Mouse (Mus musculus) cerebellum, adult 2 months (tissue): Measurements from ENCODE around the gene Cd6.

Source experiments
- CTCF ChIP-seq: fragments of 200-500 bp; IDR thresholded peaks from 2 replicates; pipeline ENCODE4 v1.5.1; 2011; ENCODE audit warnings: low read depth, mild to moderate bottlenecking, control low read depth, low read length, moderate library complexity, borderline replicate concordance; ENCODE audit not compliant: insufficient read depth
- POLR2A ChIP-seq: fragments of 200-500 bp; IDR thresholded peaks from 2 replicates; pipeline ENCODE4 v1.6.1; 2011; ENCODE audit warnings: low read length, control low read depth, borderline replicate concordance; ENCODE audit not compliant: insufficient read depth

DNA sequence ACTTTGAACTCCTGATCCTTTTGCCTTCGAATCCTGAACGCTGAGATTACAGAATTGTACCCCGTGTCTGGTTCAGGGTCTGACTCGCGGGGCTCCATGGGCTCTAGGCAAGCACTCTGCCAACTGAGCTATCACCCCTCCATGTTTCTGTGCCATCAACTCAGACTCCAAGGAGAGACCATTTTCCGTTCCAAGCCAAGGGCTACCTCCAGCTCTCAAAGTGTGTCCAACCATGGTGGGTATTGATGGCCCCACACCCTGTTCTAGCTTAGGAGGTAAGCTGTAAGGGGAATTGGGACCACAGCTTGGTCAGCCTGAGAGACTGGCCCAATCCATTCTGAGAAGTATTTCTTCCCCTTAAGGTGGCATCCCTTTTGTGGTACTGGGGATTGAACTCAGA is 80.6 kb downstream of the Cd6 start:
- TF ChIP-seq POLR2A = no peak
- TF ChIP-seq CTCF = no peak
